Mouse (Mus musculus): Measurements from ENCODE around the gene Ccdc6. TPM values are rescaled to one million over a fixed set of nuclear protein-coding genes. Genes with fewer than 3 reads are reported as not detected.
A peak's percentile ranks its signal among the peaks of the same experiment; 100 is the strongest.

The Ccdc6 gene
- polyA plus RNA-seq, 1 experiment from 2014 or later, result 20.8 TPM

GRCm38 (mm10) chr10:70097911-70098569 is 1.1 kb downstream of the Ccdc6 start:
- H3K9ac ChIP-seq (replicated peaks; ENCODE audit: low read length), result peak overlapping the region; percentile 89
- no peaks in the 10 kb centered on the region for H3K27me3 ChIP-seq (ENCODE audit: control insufficient read depth, insufficient read depth, low read length)
- DNase-seq (ENCODE audit: low spot score), result peak; percentile 47
- H3K4me3 ChIP-seq (ENCODE audit: low read depth, low read length), result peak overlapping the region; percentile 93
- H3K9me3 ChIP-seq (replicated peaks; ENCODE audit: control insufficient read depth, low read length), result no peaks in the 10 kb centered on the region
- H3K4me2 ChIP-seq (ENCODE audit: low read depth, low read length), result peak overlapping the region; percentile 94
- H3K36me3 ChIP-seq (replicated peaks; ENCODE audit: control insufficient read depth, insufficient read depth, low read depth, low read length), result no peaks in the 10 kb centered on the region; the same call in 1 of the 2 replicates
- no peak overlapping the region for H3K27ac ChIP-seq (replicated peaks; ENCODE audit: low read depth, low read length)
- peaks cover 4% of the 10 kb centered on the region; the same call in 1 of the 2 replicates for H3K4me1 ChIP-seq (ENCODE audit: control insufficient read depth, insufficient read depth, low read length)
- WGBS, result 0% methylated on average over 29 of the region's 29 CpGs
- ATAC-seq (replicated peaks; ENCODE audit: insufficient number of reproducible peaks, low FRiP score, low TSS enrichment, low read depth), result peak; percentile 57

- peak overlapping the region; percentile 93 for H3K4me3 ChIP-seq (ENCODE audit: low read depth, low read length)
- no peaks in the 10 kb centered on the region for H3K9me3 ChIP-seq (replicated peaks; ENCODE audit: control insufficient read depth, low read length)
- H3K4me2 ChIP-seq (ENCODE audit: low read depth, low read length), result peak overlapping the region; percentile 94
- no peaks in the 10 kb centered on the region; the same call in 1 of the 2 replicates for H3K36me3 ChIP-seq (replicated peaks; ENCODE audit: control insufficient read depth, insufficient read depth, low read depth, low read length)
- peaks cover 4% of the 10 kb centered on the region; the same call in 1 of the 2 replicates for H3K4me1 ChIP-seq (ENCODE audit: control insufficient read depth, insufficient read depth, low read length)
- no peak for ATAC-seq (replicated peaks; ENCODE audit: insufficient number of reproducible peaks, low FRiP score, low TSS enrichment, low read depth)
- no peak for DNase-seq (ENCODE audit: low spot score)
- no peak overlapping the region for H3K27ac ChIP-seq (replicated peaks; ENCODE audit: low read depth, low read length)
- 10% methylated on average over 6 of the region's 6 CpGs for WGBS
- H3K27me3 ChIP-seq (ENCODE audit: control insufficient read depth, insufficient read depth, low read length), result no peaks in the 10 kb centered on the region
- peak overlapping the region; percentile 89; the same call in 1 of the 2 replicates for H3K9ac ChIP-seq (replicated peaks; ENCODE audit: low read length)
Measured at GRCm38 (mm10) chr10:70098626-70099025, 1.7 kb downstream of the Ccdc6 start.

GRCm38 (mm10) chr10:70099052-70099451 is 2.1 kb downstream of the Ccdc6 start:
- Histone ChIP-seq H3K4me2 (ENCODE audit: low read depth, low read length) (peak overlapping the region; percentile 94), H3K4me3 (ENCODE audit: low read depth, low read length) (peak overlapping the region; percentile 93), H3K9me3 (replicated peaks; ENCODE audit: control insufficient read depth, low read length) (no peaks in the 10 kb centered on the region), H3K4me1 (ENCODE audit: control insufficient read depth, insufficient read depth, low read length) (peaks cover 4% of the 10 kb centered on the region; the same call in 1 of the 2 replicates), H3K27me3 (ENCODE audit: control insufficient read depth, insufficient read depth, low read length) (no peaks in the 10 kb centered on the region), H3K27ac (replicated peaks; ENCODE audit: low read depth, low read length) (no peak overlapping the region), H3K9ac (replicated peaks; ENCODE audit: low read length) (0 out of 2 replicates have a peak overlapping the region, but pooled peaks have one; percentile 2), H3K36me3 (replicated peaks; ENCODE audit: control insufficient read depth, insufficient read depth, low read depth, low read length) (no peaks in the 10 kb centered on the region; the same call in 1 of the 2 replicates)
- WGBS, result 21% methylated on average over 8 of the region's 8 CpGs
- ATAC-seq (replicated peaks; ENCODE audit: insufficient number of reproducible peaks, low FRiP score, low TSS enrichment, low read depth), result no peak
- no peak for DNase-seq (ENCODE audit: low spot score)

GRCm38 (mm10) chr10:70102086-70102485 is 5.2 kb downstream of the Ccdc6 start:
- no peak overlapping the region for H3K4me2 ChIP-seq (ENCODE audit: low read depth, low read length)
- H3K36me3 ChIP-seq (replicated peaks; ENCODE audit: control insufficient read depth, insufficient read depth, low read depth, low read length), result no peaks in the 10 kb centered on the region; the same call in 1 of the 2 replicates
- WGBS, result 96% methylated on average over 4 of the region's 4 CpGs

GRCm38 (mm10) chr10:70108016-70108415 is 11.1 kb downstream of the Ccdc6 start:
- Histone ChIP-seq H3K9ac (replicated peaks; ENCODE audit: low read length) (no peak overlapping the region), H3K4me3 (ENCODE audit: low read depth, low read length) (no peak overlapping the region), H3K9me3 (replicated peaks; ENCODE audit: control insufficient read depth, low read length) (no peaks in the 10 kb centered on the region), H3K4me2 (ENCODE audit: low read depth, low read length) (no peak overlapping the region), H3K27ac (replicated peaks; ENCODE audit: low read depth, low read length) (no peak overlapping the region), H3K4me1 (ENCODE audit: control insufficient read depth, insufficient read depth, low read length) (no peaks in the 10 kb centered on the region), H3K36me3 (replicated peaks; ENCODE audit: control insufficient read depth, insufficient read depth, low read depth, low read length) (no peaks in the 10 kb centered on the region; the same call in 1 of the 2 replicates), H3K27me3 (ENCODE audit: control insufficient read depth, insufficient read depth, low read length) (no peaks in the 10 kb centered on the region)
- WGBS, result 61% methylated on average over 13 of the region's 13 CpGs
- no peak for DNase-seq (ENCODE audit: low spot score)
- ATAC-seq (replicated peaks; ENCODE audit: insufficient number of reproducible peaks, low FRiP score, low TSS enrichment, low read depth), result no peak

More at GRCm38 (mm10) chr10:70102086-70102485, 5.2 kb downstream of the Ccdc6 start:
- no peak for ATAC-seq (replicated peaks; ENCODE audit: insufficient number of reproducible peaks, low FRiP score, low TSS enrichment, low read depth)
- H3K27me3 ChIP-seq (ENCODE audit: control insufficient read depth, insufficient read depth, low read length), result no peaks in the 10 kb centered on the region
- H3K4me3 ChIP-seq (ENCODE audit: low read depth, low read length), result no peak overlapping the region
- no peak overlapping the region for H3K27ac ChIP-seq (replicated peaks; ENCODE audit: low read depth, low read length)
- no peak for DNase-seq (ENCODE audit: low spot score)
- H3K9ac ChIP-seq (replicated peaks; ENCODE audit: low read length), result no peak overlapping the region
- H3K4me1 ChIP-seq (ENCODE audit: control insufficient read depth, insufficient read depth, low read length), result peaks cover 4% of the 10 kb centered on the region; the same call in 1 of the 2 replicates
- H3K9me3 ChIP-seq (replicated peaks; ENCODE audit: control insufficient read depth, low read length), result no peaks in the 10 kb centered on the region

GRCm38 (mm10) chr10:70109974-70110373 is 13.1 kb downstream of the Ccdc6 start:
- 60% methylated on average over 5 of the region's 5 CpGs for WGBS
- no peak for ATAC-seq (replicated peaks; ENCODE audit: insufficient number of reproducible peaks, low FRiP score, low TSS enrichment, low read depth)

GRCm38 (mm10) chr10:70110815-70111214 is 13.9 kb downstream of the Ccdc6 start:
- no peaks in the 10 kb centered on the region for H3K4me1 ChIP-seq (ENCODE audit: control insufficient read depth, insufficient read depth, low read length)
- H3K4me3 ChIP-seq (ENCODE audit: low read depth, low read length), result no peak overlapping the region
- no peaks in the 10 kb centered on the region for H3K9me3 ChIP-seq (replicated peaks; ENCODE audit: control insufficient read depth, low read length)
- ATAC-seq (replicated peaks; ENCODE audit: insufficient number of reproducible peaks, low FRiP score, low TSS enrichment, low read depth), result no peak
- 90% methylated on average over 7 of the region's 7 CpGs for WGBS
- no peak overlapping the region for H3K27ac ChIP-seq (replicated peaks; ENCODE audit: low read depth, low read length)
- no peak overlapping the region for H3K9ac ChIP-seq (replicated peaks; ENCODE audit: low read length)
- H3K4me2 ChIP-seq (ENCODE audit: low read depth, low read length), result no peak overlapping the region
- no peaks in the 10 kb centered on the region for H3K36me3 ChIP-seq (replicated peaks; ENCODE audit: control insufficient read depth, insufficient read depth, low read depth, low read length)
- DNase-seq (ENCODE audit: low spot score), result no peak
- no peaks in the 10 kb centered on the region for H3K27me3 ChIP-seq (ENCODE audit: control insufficient read depth, insufficient read depth, low read length)

More at GRCm38 (mm10) chr10:70109974-70110373, 13.1 kb downstream of the Ccdc6 start:
- H3K27me3 ChIP-seq (ENCODE audit: control insufficient read depth, insufficient read depth, low read length), result no peaks in the 10 kb centered on the region
- no peak overlapping the region for H3K4me2 ChIP-seq (ENCODE audit: low read depth, low read length)
- no peak for DNase-seq (ENCODE audit: low spot score)
- no peaks in the 10 kb centered on the region for H3K4me1 ChIP-seq (ENCODE audit: control insufficient read depth, insufficient read depth, low read length)
- H3K27ac ChIP-seq (replicated peaks; ENCODE audit: low read depth, low read length), result no peak overlapping the region
- H3K9ac ChIP-seq (replicated peaks; ENCODE audit: low read length), result no peak overlapping the region
- H3K4me3 ChIP-seq (ENCODE audit: low read depth, low read length), result no peak overlapping the region
- H3K9me3 ChIP-seq (replicated peaks; ENCODE audit: control insufficient read depth, low read length), result no peaks in the 10 kb centered on the region
- H3K36me3 ChIP-seq (replicated peaks; ENCODE audit: control insufficient read depth, insufficient read depth, low read depth, low read length), result no peaks in the 10 kb centered on the region

GRCm38 (mm10) chr10:70111643-70112042 is 14.7 kb downstream of the Ccdc6 start:
- Histone ChIP-seq H3K4me2 (ENCODE audit: low read depth, low read length) (no peak overlapping the region), H3K27ac (replicated peaks; ENCODE audit: low read depth, low read length) (no peak overlapping the region), H3K36me3 (replicated peaks; ENCODE audit: control insufficient read depth, insufficient read depth, low read depth, low read length) (no peaks in the 10 kb centered on the region), H3K9ac (replicated peaks; ENCODE audit: low read length) (no peak overlapping the region), H3K27me3 (ENCODE audit: control insufficient read depth, insufficient read depth, low read length) (no peaks in the 10 kb centered on the region), H3K4me1 (ENCODE audit: control insufficient read depth, insufficient read depth, low read length) (no peaks in the 10 kb centered on the region), H3K4me3 (ENCODE audit: low read depth, low read length) (no peak overlapping the region), H3K9me3 (replicated peaks; ENCODE audit: control insufficient read depth, low read length) (no peaks in the 10 kb centered on the region)
- DNase-seq (ENCODE audit: low spot score) (peak; percentile 25), ATAC-seq (replicated peaks; ENCODE audit: insufficient number of reproducible peaks, low FRiP score, low TSS enrichment, low read depth) (no peak)
- WGBS, result 81% methylated on average over 6 of the region's 6 CpGs
